Mouse (Mus musculus): ENCODE measurements at regions not wholly inside any gene's neighbourhood (a gene's known extent, or its start where the extent isn't known, plus 50 kb on each side); places are given as distances from the start of the nearest gene placed in this dataset.

- TF ChIP-seq MAFK (IDR thresholded peaks at IDR 0.05; ENCODE audit: insufficient read depth, low read depth, low read length) (no peak), CHD2 (IDR thresholded peaks at IDR 0.05; ENCODE audit: low read depth, low read length) (no peak)
Measured at GRCm38 (mm10) chr17:54065187-54065795, 74.8 kb upstream of the Sult1c1 start.

Measured in ES-E14 (cell line).